Mouse (Mus musculus): ENCODE measurements around the gene Rps6ka1.
"Not testable (repeated sequence)": the region's sequence is repeated elsewhere in the genome, so short reads cannot be mapped to it uniquely, and the experiment has no call there.

The Rps6ka1 gene

DNA sequence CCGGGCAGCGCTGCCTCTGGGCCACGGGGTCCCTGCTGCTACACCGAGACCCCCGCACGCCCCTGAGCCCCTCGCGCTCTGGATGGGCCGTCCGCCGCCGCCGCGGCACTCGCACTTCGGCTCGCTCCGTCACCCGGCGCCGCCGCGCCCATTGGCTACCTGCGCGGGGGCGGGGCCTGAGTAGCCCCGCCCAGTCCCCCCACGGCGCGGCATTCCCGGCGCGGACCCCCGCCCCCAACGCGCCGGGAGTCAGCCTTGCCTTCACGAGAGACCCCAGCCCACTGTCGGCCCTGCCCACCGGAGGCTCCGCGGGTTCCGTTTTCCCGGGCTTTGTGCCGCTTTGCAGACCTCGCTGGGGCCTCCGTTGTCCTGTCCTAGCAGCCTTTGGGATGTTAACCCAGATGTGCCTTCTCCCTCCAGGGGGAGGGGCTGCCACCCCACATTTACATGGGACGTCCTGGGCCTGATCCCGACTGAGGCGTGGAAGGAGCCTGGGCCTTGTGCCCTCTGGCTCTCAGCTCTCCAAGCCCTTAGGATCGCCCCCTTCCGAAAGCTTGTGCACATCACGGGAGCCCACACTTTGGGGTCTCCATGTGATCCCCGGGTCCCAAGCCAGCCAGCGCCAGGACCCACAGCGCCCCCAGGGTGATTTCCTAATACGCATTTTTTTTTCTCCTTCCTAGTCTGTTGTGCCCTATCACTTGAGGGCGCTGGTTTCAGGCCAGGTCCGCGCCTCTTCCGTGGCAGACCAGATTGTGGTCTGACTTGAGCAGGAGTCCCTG is at the start of gene Rps6ka1:
Rps6ka1 (minus strand) TSS at position 126 of the 782 bp plus-strand sequence.
- peak; percentile 73 for DNase-seq (ENCODE audit: low read depth, low spot score)

DNA sequence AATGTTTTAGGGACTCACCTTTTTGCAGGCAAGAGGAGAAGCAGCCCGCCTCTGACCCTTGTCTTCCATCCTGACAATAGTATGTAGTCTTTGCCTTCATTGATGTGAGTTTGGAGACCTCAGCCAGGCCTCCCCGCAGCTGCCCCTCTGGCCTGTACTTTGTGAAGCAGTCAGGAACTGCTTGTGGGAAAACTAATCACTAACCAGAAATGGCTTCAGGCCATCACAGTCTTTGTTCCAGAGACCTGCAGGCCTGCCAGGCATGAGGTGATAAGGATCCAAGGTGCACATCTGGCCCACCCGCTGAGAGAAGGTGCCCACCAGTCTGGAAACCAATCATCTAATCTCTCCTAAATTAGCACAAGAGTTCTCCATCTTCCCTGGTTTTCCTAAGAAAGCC is 44.2 kb upstream of the Rps6ka1 start:
- DNase-seq (ENCODE audit: low read depth, low spot score): no peak

GRCm38 (mm10) chr4:133931349-133931748 is 43.8 kb upstream of the Rps6ka1 start:
- no peak for DNase-seq (ENCODE audit: low read depth, low spot score)

DNA sequence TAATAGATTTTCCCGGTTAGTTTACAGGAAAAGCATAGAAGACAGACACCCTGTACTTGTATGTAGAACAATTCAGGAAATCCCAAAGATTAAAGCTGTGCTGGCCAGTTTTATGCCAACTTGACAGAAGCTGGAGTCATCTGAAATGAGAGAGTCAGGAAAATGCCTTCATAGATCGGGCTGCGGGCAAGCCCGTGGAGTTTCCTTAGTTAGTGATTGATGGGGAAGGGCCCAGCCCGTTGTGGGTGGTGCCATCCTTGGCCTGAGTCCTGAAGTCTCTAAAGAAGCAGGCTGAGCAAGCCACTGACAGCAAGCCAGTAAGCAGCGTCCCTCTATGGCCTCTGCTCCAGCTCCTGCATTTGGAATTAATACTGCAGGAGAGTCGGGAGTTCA is 41.7 kb upstream of the Rps6ka1 start:
- no peak for DNase-seq (ENCODE audit: low read depth, low spot score)

- no peak for DNase-seq (ENCODE audit: low read depth, low spot score)
Measured at GRCm38 (mm10) chr4:133928576-133929277, 41.1 kb upstream of the Rps6ka1 start.

DNA sequence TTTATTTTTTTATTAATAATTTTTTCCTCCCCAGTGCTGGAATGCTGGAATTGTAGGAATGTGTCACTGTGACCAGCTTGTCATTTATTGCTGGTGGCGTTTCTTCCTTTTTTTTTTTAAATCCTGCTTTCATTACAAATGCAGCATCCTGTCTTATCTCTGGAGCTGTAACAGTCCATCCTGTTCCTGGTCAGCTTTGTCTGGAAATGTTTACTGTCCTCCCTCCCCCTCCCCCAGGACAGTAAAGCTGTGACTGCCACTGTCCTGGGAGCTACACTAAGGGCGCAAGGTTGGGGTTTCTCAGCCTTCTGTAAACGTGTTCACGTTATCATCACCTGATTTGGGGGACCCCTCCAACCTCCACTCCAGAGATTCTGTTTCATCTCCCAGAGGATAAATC is 37.6 kb upstream of the Rps6ka1 start:
- no peak for DNase-seq (ENCODE audit: low read depth, low spot score)

- no peak for DNase-seq (ENCODE audit: low read depth, low spot score)
Measured at GRCm38 (mm10) chr4:133923743-133924142, 36.1 kb upstream of the Rps6ka1 start.

DNA sequence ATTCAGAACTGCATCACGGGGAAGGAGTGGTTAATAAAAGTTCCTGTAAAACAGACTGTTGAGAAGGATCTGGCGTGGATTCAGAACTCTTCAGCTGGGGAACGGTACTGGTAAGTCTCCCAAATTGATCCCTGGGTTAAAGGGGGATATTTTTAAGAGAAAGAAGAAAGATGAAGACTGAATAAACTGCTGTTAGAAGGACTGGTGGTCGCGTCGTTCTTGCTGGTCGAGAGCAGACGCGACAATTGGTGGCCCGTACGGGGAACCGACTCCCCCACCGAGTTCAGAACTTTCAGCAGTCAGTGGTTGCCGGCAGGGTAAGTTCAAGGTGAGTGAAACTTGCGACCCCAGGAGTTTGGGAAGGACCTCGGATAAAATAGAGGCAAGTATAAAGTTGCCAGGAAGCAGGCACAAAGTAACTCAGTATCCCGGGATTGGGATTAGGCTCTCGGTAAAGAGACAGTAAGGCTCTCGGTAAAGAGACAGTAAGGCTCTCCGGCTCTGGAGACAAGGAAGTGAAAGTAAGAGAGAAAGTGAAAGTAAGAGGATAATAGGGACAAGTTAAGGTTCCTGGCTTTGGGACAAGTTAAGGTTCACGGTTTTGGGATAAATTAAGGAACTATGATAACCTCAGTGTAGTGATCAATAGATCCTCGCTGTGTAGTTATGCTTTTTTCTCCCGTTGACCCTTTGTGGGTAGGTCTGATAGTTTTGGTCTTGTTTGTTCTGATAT is 30.7 kb upstream of the Rps6ka1 start:
- DNase-seq (ENCODE audit: low read depth, low spot score): not testable (repeated sequence)

DNA sequence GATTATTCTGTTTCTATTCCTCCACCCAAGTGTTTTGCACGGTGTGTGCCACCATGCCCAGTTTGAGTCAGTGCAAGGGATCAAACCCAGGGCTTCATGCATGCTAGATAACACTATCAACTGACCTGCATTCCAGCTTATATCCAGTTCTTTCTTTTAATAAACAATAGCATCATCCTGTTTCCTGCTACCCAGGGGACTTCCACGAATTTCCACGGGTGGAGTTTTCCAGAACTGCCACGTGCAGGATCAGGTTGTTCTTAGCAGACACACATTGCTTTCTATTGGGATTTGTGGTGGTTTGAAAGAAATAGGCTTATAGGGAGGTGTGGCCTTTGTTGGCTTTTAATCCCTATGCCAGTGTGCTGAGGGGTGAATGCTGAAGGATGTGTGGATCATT is 24.4 kb upstream of the Rps6ka1 start:
- DNase-seq (ENCODE audit: low read depth, low spot score): no peak

DNA sequence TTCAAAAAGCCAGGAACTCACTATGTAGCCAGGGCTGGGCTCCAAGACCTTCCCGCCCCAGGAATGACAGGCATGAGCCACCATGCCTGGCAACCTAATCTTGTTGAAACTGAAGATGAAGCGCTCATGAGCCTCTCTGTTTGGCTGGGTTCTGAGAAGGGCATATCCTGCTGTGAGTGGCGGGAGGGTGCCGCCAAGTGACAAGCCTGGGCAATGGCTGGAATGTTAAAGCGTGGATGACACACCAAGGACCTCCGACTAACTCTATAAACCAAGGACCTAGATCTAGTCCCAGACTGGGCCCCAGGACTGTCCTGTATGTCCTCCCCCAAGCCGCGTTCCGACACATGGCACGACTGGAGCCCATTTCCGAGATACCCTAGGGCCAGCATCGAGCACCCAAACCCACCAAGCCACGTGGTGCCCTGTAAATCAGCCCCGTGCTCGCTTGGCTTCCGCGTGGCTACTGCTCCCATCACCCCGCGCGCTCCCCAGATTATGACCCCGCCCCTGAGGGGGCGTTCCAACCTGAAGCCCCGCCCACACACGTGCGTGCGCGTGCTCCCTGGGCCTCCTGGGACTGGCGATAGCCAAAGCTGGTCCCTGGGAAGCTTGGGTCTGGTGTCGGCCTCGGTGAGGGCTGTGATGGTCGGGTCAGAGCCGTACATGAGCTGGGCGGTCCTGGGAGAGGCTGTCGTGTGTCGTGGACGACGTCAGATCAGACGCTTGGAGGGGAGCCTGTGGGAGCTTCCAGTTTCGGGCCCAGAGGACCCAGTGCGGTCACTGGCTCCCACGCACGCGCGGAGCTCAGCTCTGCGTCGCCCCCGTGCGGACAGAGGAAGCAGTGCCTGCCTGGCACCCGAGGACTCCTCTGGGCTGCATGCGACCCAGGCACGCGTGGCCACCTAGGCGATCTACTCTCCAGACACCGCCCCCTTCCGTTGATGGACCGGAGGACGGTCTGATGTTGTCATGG is 22.9 kb upstream of the Rps6ka1 start:
- peak; percentile 91 for DNase-seq (ENCODE audit: low read depth, low spot score)

DNA sequence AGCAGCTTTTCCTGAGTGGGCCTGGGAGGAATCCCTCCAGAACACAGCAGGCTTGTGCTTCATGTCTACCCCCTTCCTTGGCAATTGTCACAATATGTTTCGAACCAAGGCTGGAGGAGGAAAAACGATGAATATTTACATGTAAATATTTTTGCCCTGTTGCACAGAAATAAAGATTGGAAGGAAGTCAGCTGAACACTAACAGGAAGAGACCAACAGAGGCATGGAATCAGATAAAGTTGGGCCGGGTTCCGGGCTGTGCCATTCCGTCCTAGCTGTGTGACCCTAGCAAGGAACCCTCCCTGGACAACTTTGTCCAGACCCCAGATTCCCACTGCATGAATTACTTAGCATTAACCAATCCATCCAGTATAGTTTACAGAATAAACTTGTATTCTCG is 20.5 kb upstream of the Rps6ka1 start:
- DNase-seq (ENCODE audit: low read depth, low spot score): no peak

DNA sequence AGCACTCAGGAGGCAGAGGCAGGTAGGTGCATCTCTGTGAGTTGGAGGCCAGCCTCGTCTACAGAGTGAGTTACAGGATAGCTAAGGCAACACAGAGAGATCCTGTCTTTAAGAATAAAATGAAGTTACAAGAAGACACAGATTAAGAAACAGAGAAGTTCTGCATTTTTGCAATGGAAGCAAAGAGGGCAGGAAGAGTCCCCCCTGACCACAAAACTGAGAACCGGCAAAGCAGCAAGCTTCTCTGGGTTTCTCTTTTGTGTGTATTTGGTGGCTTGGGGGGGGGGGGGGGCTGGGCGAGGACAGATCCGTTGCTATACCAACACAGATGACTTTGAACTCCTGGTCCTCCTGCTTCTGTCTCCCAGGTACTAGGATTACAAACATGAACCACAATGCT is 19.5 kb upstream of the Rps6ka1 start:
- DNase-seq (ENCODE audit: low read depth, low spot score): no peak

- not testable (repeated sequence) for DNase-seq (ENCODE audit: low read depth, low spot score)
Measured at GRCm38 (mm10) chr4:133906336-133906735, 18.7 kb upstream of the Rps6ka1 start.

DNA sequence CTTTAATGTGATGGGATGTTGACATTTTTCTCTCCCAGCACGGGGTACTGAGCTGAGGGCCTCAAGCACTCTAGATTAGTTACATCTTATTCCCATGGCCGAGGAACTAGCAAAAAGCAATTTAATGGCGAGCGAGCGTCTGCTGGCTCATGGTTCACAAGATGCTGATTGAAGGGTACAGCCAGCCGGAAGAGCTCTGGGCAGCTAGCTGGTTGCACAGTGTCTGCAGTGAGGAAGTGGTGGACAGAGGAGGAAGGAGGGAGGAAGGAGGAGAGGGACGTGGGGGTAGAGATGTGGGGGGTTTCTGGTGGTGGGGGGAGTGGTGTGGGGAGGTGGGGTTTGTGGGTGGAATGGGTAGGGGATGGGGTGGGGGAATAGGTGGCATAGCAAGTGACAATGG is 17.6 kb upstream of the Rps6ka1 start:
- no peak for DNase-seq (ENCODE audit: low read depth, low spot score)

DNA sequence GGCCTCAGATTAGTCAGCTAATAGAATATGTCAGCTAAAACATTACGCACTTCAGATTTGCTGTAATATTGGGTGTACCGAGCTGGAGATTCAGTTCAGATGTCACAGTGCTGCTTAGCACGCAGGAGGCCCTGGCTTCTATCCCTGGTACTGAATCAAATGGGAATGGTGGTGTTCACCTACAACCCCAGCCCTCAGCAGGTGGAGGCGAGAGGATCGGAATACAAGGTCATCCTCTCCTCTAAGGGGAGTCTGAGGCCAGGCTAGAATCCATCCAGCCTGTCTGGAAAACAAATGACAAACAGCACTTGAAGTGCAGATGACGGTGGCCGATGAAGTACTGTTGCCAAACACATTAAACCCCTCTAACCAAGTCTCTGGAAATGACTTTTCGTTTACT is 16.7 kb upstream of the Rps6ka1 start:
- DNase-seq (ENCODE audit: low read depth, low spot score): no peak

GRCm38 (mm10) chr4:133903372-133903771 is 15.8 kb upstream of the Rps6ka1 start:
- DNase-seq (ENCODE audit: low read depth, low spot score): no peak

- DNase-seq (ENCODE audit: low read depth, low spot score): no peak
Measured at GRCm38 (mm10) chr4:133902510-133902909, 14.9 kb upstream of the Rps6ka1 start.

- DNase-seq (ENCODE audit: low read depth, low spot score): no peak
Measured at GRCm38 (mm10) chr4:133900887-133901286, 13.3 kb upstream of the Rps6ka1 start.

DNA sequence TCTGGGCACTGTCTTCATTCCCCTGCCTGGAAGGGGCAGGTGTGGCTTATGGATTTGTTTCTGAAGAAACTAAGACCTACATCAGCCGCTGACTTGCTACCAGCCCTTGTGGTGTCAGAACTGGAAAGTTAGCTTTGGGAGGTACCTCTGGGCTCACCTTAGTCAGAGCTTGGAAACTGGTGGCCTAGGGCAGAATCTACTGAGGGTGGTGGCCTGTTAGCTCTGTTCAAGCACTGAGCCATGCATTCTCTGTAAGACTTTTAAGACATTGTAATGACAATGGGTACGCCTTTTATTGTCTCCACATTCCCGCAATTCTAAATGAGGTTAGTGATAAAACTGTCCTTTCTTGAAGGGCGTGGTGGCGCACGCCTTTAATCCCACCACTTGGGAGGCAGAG is 12.8 kb upstream of the Rps6ka1 start:
- DNase-seq (ENCODE audit: low read depth, low spot score): no peak

DNA sequence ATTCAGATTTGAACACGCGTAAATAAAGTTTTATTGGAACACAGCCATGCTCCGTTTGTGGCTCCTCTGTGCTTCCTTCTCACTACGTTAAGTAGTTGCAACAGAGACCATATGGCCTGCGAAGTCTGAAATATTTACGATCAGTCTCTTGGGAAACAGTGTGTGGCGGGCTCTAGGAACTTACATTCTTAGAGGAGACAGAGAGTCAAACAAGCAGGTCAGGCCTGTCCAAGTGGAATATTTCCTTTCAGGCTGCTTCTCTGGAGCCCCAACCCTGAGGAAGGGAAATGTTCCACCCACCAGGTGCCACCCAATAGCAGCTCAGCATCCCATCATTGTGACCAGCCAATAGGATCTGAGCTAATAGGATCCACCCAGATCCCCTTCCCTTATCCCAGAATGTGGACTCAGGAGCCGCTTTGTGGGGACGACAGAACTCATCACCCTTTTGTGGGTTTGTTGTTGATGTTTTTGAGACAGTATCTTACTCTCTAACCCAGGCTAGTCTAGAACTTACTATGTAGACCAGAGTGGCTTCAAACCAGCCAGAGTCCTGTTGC is 11.7 kb upstream of the Rps6ka1 start:
- no peak for DNase-seq (ENCODE audit: low read depth, low spot score)

GRCm38 (mm10) chr4:133898151-133898550 is 10.6 kb upstream of the Rps6ka1 start:
- DNase-seq (ENCODE audit: low read depth, low spot score): no peak

Measured in embryo, embryonic 11.5 days (tissue).